Mouse (Mus musculus): Measurements from ENCODE around the gene Mllt3. TPM values are rescaled to one million over a fixed set of nuclear protein-coding genes. Genes with fewer than 3 reads are reported as not detected.

Mllt3 gene
- polyA plus RNA-seq, 1 experiment = 15.6 TPM

DNA sequence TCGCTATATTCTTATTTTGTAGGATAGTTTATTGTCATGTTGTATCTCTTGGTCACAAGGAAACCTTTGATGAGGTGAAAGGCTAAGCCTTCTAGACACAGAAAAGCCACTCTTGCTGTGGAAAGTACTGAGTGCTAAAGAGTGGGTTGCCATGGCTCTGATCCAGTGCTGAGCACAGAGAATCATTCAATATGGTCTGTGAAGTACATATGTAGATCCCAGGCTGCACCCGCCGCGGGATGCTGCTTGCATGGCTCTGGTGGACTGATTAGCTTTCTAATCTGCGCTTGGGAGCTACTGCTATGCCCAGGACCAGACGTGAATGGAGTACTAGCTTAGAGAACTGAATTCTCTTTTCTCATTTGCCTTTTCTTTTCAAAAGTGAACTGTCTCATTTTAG is 154.5 kb downstream of the Mllt3 start:
- Histone ChIP-seq H3K4me3 (replicated peaks; ENCODE audit: control insufficient read depth, low read depth, low read length) (no peak overlapping the region), H3K27ac (ENCODE audit: control insufficient read depth, insufficient read depth, low read depth, low read length, poor library complexity) (no peak overlapping the region), H3K4me1 (ENCODE audit: control insufficient read depth, insufficient read depth, low read length) (no peaks in the 10 kb centered on the region)
- TF ChIP-seq POLR2A (IDR thresholded peaks at IDR 0.05; ENCODE audit: borderline replicate concordance, control insufficient read depth, low read depth, low read length) = no peak
- no peak for TF ChIP-seq CTCF (IDR thresholded peaks at IDR 0.05; ENCODE audit: control insufficient read depth, insufficient read depth, low read length)
- WGBS = 84% methylated on average over 6 of the region's 6 CpGs

- WGBS = 72% methylated on average over 2 of the region's 2 CpGs
These were observed 162.6 kb downstream of the Mllt3 start for GRCm38 (mm10) chr4:87870563-87870962.

DNA sequence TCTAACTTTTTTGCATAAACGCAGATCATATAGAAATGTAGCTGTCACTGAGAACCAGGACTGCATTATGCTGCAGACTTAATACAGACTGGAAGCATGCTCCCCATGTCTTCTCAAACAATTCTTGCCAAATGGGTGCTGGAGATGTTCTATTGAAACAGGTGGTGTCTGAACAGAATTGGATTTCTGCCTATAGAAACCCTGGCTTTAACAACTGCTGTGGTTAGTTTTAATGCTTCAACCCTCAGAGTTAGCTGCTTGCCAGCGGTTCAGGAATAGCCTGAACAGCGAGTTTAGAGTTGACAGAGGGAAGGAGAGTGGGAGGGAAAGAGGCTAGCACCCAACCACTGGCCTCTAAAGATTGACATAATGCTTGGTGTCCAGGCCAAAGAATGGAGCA is 166.6 kb downstream of the Mllt3 start:
- Histone ChIP-seq H3K4me3 (replicated peaks; ENCODE audit: control insufficient read depth, low read depth, low read length) (no peak overlapping the region), H3K27ac (ENCODE audit: control insufficient read depth, insufficient read depth, low read depth, low read length, poor library complexity) (no peak overlapping the region), H3K4me1 (ENCODE audit: control insufficient read depth, insufficient read depth, low read length) (no peaks in the 10 kb centered on the region)
- WGBS = 64% methylated on average over 3 of the region's 3 CpGs
- TF ChIP-seq CTCF (IDR thresholded peaks at IDR 0.05; ENCODE audit: control insufficient read depth, insufficient read depth, low read length) = no peak
- TF ChIP-seq POLR2A (IDR thresholded peaks at IDR 0.05; ENCODE audit: borderline replicate concordance, control insufficient read depth, low read depth, low read length) = no peak

More at GRCm38 (mm10) chr4:87870563-87870962, 162.6 kb downstream of the Mllt3 start:
- no peaks in the 10 kb centered on the region for H3K4me1 ChIP-seq (ENCODE audit: control insufficient read depth, insufficient read depth, low read length)
- no peak for TF ChIP-seq CTCF (IDR thresholded peaks at IDR 0.05; ENCODE audit: control insufficient read depth, insufficient read depth, low read length)
- TF ChIP-seq POLR2A (IDR thresholded peaks at IDR 0.05; ENCODE audit: borderline replicate concordance, control insufficient read depth, low read depth, low read length) = no peak
- no peak overlapping the region for H3K4me3 ChIP-seq (replicated peaks; ENCODE audit: control insufficient read depth, low read depth, low read length)
- no peak overlapping the region for H3K27ac ChIP-seq (ENCODE audit: control insufficient read depth, insufficient read depth, low read depth, low read length, poor library complexity)

- no peak overlapping the region for H3K4me3 ChIP-seq (replicated peaks; ENCODE audit: control insufficient read depth, low read depth, low read length)
These were observed 167.3 kb downstream of the Mllt3 start for GRCm38 (mm10) chr4:87865848-87866247.

DNA sequence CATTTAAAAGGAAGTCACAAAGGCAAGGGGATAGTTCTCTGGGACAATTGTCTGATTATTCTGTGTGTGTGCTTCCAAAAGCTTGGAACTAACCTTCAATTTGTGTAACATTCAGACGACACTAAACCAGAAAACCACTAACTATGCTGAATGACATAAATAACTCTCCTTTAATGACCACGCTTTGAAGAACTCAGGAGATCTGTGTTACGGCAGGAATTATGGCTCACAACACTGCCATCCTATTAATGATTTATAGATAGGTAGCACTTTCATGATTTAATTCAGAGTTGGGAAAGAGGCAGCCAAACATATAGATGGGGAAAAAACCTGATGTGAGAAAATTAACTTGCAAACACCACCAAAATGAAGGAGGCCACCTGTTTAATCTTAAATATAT is 168.1 kb downstream of the Mllt3 start:
- Histone ChIP-seq H3K4me1 (ENCODE audit: control insufficient read depth, insufficient read depth, low read length) (no peaks in the 10 kb centered on the region), H3K4me3 (replicated peaks; ENCODE audit: control insufficient read depth, low read depth, low read length) (no peak overlapping the region), H3K27ac (ENCODE audit: control insufficient read depth, insufficient read depth, low read depth, low read length, poor library complexity) (no peak overlapping the region)
- TF ChIP-seq POLR2A (IDR thresholded peaks at IDR 0.05; ENCODE audit: borderline replicate concordance, control insufficient read depth, low read depth, low read length) (no peak), CTCF (IDR thresholded peaks at IDR 0.05; ENCODE audit: control insufficient read depth, insufficient read depth, low read length) (no peak)
- 61% methylated on average over 3 of the region's 3 CpGs for WGBS

More at GRCm38 (mm10) chr4:87865848-87866247, 167.3 kb downstream of the Mllt3 start:
- 26% methylated on average over 3 of the region's 3 CpGs for WGBS
- no peak overlapping the region for H3K27ac ChIP-seq (ENCODE audit: control insufficient read depth, insufficient read depth, low read depth, low read length, poor library complexity)
- TF ChIP-seq CTCF (IDR thresholded peaks at IDR 0.05; ENCODE audit: control insufficient read depth, insufficient read depth, low read length) = no peak
- TF ChIP-seq POLR2A (IDR thresholded peaks at IDR 0.05; ENCODE audit: borderline replicate concordance, control insufficient read depth, low read depth, low read length) = no peak
- H3K4me1 ChIP-seq (ENCODE audit: control insufficient read depth, insufficient read depth, low read length) = no peaks in the 10 kb centered on the region

DNA sequence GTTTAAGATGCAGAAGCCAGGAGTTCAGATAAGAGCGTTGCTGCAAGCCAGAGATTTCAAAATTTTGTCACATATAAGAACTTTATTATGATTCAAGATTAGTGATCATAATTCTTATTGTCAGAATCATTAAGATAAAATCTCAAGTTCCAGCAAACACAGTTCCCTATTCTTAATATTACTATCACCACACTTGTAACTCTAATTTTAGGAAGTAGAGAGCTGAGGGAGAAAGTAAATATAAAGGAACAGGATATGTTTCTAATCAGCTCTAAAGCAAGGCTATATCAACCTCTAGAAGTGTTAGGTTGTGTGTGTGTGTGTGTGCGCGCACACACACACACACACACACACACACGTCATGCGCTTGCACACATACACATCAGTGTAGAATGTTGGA is 170.0 kb downstream of the Mllt3 start:
- H3K27ac ChIP-seq (ENCODE audit: control insufficient read depth, insufficient read depth, low read depth, low read length, poor library complexity) = no peak overlapping the region
- H3K4me1 ChIP-seq (ENCODE audit: control insufficient read depth, insufficient read depth, low read length) = no peaks in the 10 kb centered on the region
- H3K4me3 ChIP-seq (replicated peaks; ENCODE audit: control insufficient read depth, low read depth, low read length) = no peak overlapping the region
- TF ChIP-seq POLR2A (IDR thresholded peaks at IDR 0.05; ENCODE audit: borderline replicate concordance, control insufficient read depth, low read depth, low read length) (no peak), CTCF (IDR thresholded peaks at IDR 0.05; ENCODE audit: control insufficient read depth, insufficient read depth, low read length) (no peak)
- 42% methylated on average over 5 of the region's 5 CpGs for WGBS

DNA sequence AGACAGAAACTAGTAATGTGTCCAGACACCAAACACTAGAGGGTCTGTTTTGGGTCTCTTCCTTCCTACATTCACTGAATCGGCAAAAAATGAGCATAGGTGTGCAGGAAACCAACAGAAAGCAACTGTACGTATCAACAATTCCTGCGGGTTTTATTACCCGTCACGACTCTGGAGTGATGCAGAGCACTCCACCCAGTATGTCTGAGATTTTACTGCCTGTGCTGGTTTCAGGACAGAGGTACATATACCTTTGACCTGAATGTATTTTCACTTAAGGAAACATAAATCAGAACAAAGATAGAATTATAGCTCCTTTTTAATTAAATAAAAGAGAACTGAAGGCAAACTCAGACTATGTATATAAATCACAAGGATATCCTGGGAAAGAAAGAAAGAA is 172.4 kb downstream of the Mllt3 start:
- WGBS = 58% methylated on average over 5 of the region's 5 CpGs
- Histone ChIP-seq H3K4me3 (replicated peaks; ENCODE audit: control insufficient read depth, low read depth, low read length) (no peak overlapping the region), H3K4me1 (ENCODE audit: control insufficient read depth, insufficient read depth, low read length) (no peaks in the 10 kb centered on the region), H3K27ac (ENCODE audit: control insufficient read depth, insufficient read depth, low read depth, low read length, poor library complexity) (no peak overlapping the region)
- TF ChIP-seq POLR2A (IDR thresholded peaks at IDR 0.05; ENCODE audit: borderline replicate concordance, control insufficient read depth, low read depth, low read length) = no peak
- no peak for TF ChIP-seq CTCF (IDR thresholded peaks at IDR 0.05; ENCODE audit: control insufficient read depth, insufficient read depth, low read length)

GRCm38 (mm10) chr4:87859148-87859547 is 174.0 kb downstream of the Mllt3 start:
- Histone ChIP-seq H3K4me1 (ENCODE audit: control insufficient read depth, insufficient read depth, low read length) (no peaks in the 10 kb centered on the region), H3K4me3 (replicated peaks; ENCODE audit: control insufficient read depth, low read depth, low read length) (no peak overlapping the region), H3K27ac (ENCODE audit: control insufficient read depth, insufficient read depth, low read depth, low read length, poor library complexity) (no peak overlapping the region)
- WGBS = 18% methylated on average over 4 of the region's 4 CpGs
- TF ChIP-seq POLR2A (IDR thresholded peaks at IDR 0.05; ENCODE audit: borderline replicate concordance, control insufficient read depth, low read depth, low read length) = no peak

- 94% methylated on average over 1 of the region's 1 CpGs for WGBS
- TF ChIP-seq POLR2A (IDR thresholded peaks at IDR 0.05; ENCODE audit: borderline replicate concordance, control insufficient read depth, low read depth, low read length) (no peak), CTCF (IDR thresholded peaks at IDR 0.05; ENCODE audit: control insufficient read depth, insufficient read depth, low read length) (no peak)
- no peaks in the 10 kb centered on the region for H3K4me1 ChIP-seq (ENCODE audit: control insufficient read depth, insufficient read depth, low read length)
- H3K4me3 ChIP-seq (replicated peaks; ENCODE audit: control insufficient read depth, low read depth, low read length) = no peak overlapping the region
- no peak overlapping the region for H3K27ac ChIP-seq (ENCODE audit: control insufficient read depth, insufficient read depth, low read depth, low read length, poor library complexity)
These were observed 175.2 kb downstream of the Mllt3 start for GRCm38 (mm10) chr4:87857982-87858381.
